Mouse (Mus musculus) kidney, embryonic 14.5 days (tissue): ENCODE data around the gene Hist1h2ab. TPM values are rescaled to one million over a fixed set of nuclear protein-coding genes. Genes with fewer than 3 reads are reported as not detected.
"Not testable (repeated sequence)": the region's sequence is repeated elsewhere in the genome, so short reads cannot be mapped to it uniquely, and the experiment has no call there.

Experiments
- ATAC-seq: fragments of 200-750 bp; cut with Nextera tagmentation; 2 replicates; pipeline ENCODE4 v1.8.0; 2017; ENCODE audit warnings: moderate number of reproducible peaks, mild to moderate bottlenecking, moderate TSS enrichment, moderate library complexity; ENCODE audit not compliant: low FRiP score, low TSS enrichment
- H3K27ac ChIP-seq: fragments of 300-500 bp; sonication (generic); 2 replicates; pipeline ENCODE4 v1.5.1; 2014; ENCODE audit warnings: low read depth, mild to moderate bottlenecking, low read length, moderate library complexity, mixed read lengths
- H3K27me3 ChIP-seq: fragments of 300-500 bp; sonication (generic); 2 replicates; pipeline ENCODE4 v1.6.1; 2014; ENCODE audit warnings: mild to moderate bottlenecking, low read length; ENCODE audit not compliant: control insufficient read depth, insufficient read depth
- H3K36me3 ChIP-seq: fragments of 300-500 bp; sonication (generic); 2 replicates; pipeline ENCODE4 v1.6.1; 2014; ENCODE audit warnings: low read length, mixed read lengths; ENCODE audit not compliant: control insufficient read depth, insufficient read depth
- H3K4me1 ChIP-seq: fragments of 300-500 bp; sonication (generic); 2 replicates; pipeline ENCODE4 v1.6.1; 2014; ENCODE audit warnings: low read length, mixed read lengths; ENCODE audit not compliant: control insufficient read depth, insufficient read depth
- H3K4me2 ChIP-seq: fragments of 300-500 bp; sonication (generic); replicated peaks from 2 replicates; pipeline ENCODE4 v1.6.1; 2014; ENCODE audit warnings: low read depth, mild to moderate bottlenecking, low read length
- H3K4me3 ChIP-seq: fragments of 300-500 bp; sonication (generic); 2 replicates; pipeline ENCODE4 v1.5.1; 2014; ENCODE audit warnings: mild to moderate bottlenecking, low read length
- H3K9ac ChIP-seq: fragments of 300-500 bp; sonication (generic); 2 replicates; pipeline ENCODE4 v1.6.1; 2014; ENCODE audit warnings: low read depth, mild to moderate bottlenecking, low read length, moderate library complexity
- H3K9me3 ChIP-seq: fragments of 300-500 bp; sonication (generic); 2 replicates; pipeline ENCODE4 v1.6.1; 2016; ENCODE audit warnings: low read length; ENCODE audit not compliant: control insufficient read depth
- WGBS: fragments of 180-500 bp; shearing (Covaris S2); extraction: QIAGEN DNeasy Blood & Tissue Kit; methylation state at CpG from one replicate; pipeline ENCODE4 v1.1.7; 2014; 5-methylcytosine and 5-hydroxymethylcytosine counted together
- polyA plus RNA-seq: library from polyadenylated mRNA; unstranded; fragments of >200 nt; fragmentation: Nextera tagmentation; extraction: Ambion mirVana; gene quantifications from 2 replicates; pipeline ENCODE4 v1.2.1, GENCODE M21; 2014

Hist1h2ab gene
- polyA plus RNA-seq, 1 experiment from 2014 or later = 70.3 TPM

DNA sequence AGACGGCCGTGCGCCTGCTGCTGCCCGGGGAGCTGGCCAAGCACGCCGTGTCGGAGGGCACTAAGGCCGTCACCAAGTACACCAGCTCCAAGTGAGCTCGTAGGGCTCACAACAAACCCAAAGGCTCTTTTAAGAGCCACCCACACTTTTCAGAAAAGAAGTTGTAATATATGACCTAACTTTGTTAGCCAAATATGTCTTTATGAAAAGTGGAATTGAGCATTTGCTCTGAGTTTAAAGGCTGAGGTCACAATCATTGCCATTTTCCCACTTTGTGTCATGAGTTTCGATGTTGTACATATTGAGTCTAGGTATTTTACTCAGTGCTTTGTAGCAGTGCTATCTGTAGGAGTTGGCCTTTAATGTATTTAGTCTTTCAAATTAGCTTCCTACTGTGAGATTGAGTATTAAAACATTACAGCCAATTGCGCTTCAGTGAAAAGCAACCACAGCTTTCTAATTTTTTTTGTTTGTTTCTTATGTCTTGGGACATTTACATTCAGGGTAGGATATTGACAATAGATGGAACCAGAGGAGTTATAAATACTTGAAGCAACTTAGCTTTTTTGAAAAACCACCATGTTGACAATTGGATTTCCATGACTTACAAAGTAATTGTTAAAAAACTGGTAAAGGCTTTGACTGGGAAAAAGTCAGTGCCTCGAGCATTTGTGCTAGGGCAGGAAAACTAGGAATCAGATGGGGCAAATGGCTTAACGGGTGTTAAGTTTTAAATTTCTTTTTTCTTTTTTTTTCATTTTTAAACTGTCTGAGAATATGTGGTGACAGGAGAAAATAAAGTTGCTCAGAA, 3.6 kb upstream of the Hist1h2ab start:
- H3K4me3 ChIP-seq = peak overlapping the region; percentile 45
- H3K4me1 ChIP-seq = peaks cover 14% of the 10 kb centered on the region; the same call in 1 of the 2 replicates
- H3K9ac ChIP-seq = peak overlapping the region; percentile 56
- peak overlapping the region; percentile 98 for H3K27ac ChIP-seq
- no peaks in the 10 kb centered on the region for H3K27me3 ChIP-seq
- no peaks in the 10 kb centered on the region for H3K36me3 ChIP-seq
- 6% methylated on average over 10 of the region's 13 CpGs for WGBS
- ATAC-seq = 0 out of 2 replicates have a peak, but pooled peaks have one; percentile 1
- no peaks in the 10 kb centered on the region for H3K9me3 ChIP-seq
- peak overlapping the region; percentile 67 for H3K4me2 ChIP-seq

DNA sequence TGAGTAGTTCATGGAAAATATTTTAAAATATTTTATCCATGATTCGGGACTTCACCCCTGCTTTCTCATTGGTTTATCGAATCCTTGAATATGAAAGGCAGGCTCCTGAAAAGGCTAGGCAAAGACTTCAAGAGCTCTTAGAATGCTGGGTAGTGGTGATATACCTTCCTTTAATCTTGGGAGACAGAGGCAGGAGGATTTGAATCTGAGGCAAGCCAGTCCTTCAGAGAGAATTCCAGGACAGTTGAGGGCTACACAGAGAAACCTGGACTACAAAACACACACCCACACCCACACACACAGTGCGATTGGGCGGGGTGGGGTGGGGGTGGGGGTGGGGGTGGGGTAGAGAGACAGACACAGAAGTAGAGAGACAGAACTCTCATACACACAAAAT, 3.0 kb upstream of the Hist1h2ab start:
- ATAC-seq = no peak
- Histone ChIP-seq H3K4me1 (peaks cover 14% of the 10 kb centered on the region; the same call in 1 of the 2 replicates), H3K27me3 (no peaks in the 10 kb centered on the region), H3K4me2 (peak overlapping the region; percentile 67), H3K36me3 (no peaks in the 10 kb centered on the region), H3K9ac (peak overlapping the region; percentile 56; the same call in 1 of the 2 replicates), H3K9me3 (no peaks in the 10 kb centered on the region), H3K27ac (peak overlapping the region; percentile 98), H3K4me3 (peak overlapping the region; percentile 45; the same call in 1 of the 2 replicates)
- WGBS = 10% methylated on average over 4 of the region's 4 CpGs

DNA sequence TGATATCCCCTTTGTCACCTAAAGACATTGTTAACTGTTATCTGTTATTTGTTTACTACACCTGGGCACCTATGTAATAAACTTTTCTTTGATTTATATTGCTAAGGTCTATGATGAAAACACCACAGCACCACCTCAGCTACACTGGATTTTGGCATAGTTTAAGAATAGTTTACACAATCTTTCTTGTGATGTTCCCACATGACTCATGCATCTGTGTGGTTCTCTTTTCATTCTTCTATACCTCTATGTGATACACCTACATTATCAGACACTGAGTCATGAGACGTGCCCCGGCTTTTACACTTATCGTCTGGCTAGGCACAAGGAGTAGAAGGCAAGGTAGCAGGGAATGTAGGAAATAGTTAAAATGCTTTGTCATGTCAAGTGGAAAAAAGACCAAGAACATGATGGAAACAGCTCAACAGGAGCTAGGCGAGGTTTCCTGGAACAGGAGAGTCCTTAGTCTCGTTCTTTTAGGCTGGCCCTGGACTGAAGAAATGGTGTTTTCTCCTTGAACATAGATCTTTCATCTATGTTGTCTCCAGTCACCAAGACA, 1.3 kb upstream of the Hist1h2ab start:
- Histone ChIP-seq H3K9me3 (no peaks in the 10 kb centered on the region), H3K27ac (peak overlapping the region; percentile 92), H3K4me3 (no peak overlapping the region), H3K4me2 (no peak overlapping the region), H3K36me3 (no peaks in the 10 kb centered on the region), H3K4me1 (peaks cover 8% of the 10 kb centered on the region; the same call in 1 of the 2 replicates), H3K27me3 (no peaks in the 10 kb centered on the region), H3K9ac (no peak overlapping the region)
- 85% methylated on average over 5 of the region's 5 CpGs for WGBS
- no peak for ATAC-seq

DNA sequence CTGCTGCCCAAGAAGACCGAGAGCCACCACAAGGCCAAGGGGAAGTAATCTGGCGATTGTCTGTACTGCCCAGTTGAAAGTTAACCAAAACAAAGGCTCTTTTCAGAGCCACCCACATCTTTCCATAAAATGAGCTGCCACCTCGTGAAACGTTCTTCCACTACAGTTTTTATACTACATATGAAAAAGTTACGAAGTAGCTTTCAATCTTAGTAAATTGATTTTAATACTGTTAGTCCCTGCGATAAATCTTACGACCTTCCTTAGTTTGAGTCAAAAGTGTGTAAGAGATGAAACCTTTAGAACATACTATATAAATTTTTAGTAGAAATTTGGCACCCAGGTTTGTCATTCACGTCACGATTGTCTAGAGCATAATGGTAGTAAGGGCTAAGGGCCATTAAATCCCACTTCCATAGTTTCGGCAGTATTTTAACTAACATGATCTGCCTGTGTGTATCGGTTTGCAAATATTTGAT, 591 bp downstream of the Hist1h2ab start:
- 1% methylated on average over 11 of the region's 11 CpGs for WGBS
- peak; percentile 28; the same call in 1 of the 2 replicates for ATAC-seq
- H3K4me1 ChIP-seq = 0 out of 2 replicates have a peak, but pooled peaks cover 8% of the 10 kb centered on the region

DNA sequence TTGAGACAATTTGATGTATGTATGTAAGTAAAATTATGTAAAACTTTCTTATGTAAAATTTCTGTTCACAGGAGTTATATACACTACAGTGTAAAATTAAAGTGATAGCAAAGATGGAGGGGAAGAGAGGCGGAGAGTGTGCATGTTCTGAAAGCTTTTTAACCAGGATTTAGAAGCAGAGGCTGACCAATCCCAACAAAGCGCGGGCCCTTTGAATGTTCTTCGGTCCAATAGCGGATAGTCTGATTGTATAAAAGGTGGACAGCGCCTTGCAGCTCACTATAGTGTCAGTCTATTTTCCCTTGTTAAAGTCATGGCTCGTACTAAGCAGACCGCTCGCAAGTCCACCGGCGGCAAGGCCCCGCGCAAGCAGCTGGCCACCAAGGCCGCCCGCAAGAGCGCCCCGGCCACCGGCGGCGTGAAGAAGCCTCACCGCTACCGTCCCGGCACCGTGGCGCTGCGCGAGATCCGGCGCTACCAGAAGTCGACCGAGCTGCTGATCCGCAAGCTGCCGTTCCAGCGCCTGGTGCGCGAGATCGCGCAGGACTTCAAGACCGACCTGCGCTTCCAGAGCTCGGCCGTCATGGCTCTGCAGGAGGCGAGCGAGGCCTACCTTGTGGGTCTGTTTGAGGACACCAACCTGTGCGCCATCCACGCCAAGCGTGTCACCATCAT, 1.3 kb downstream of the Hist1h2ab start, which contains the start of gene Hist1h3b:
TSS of gene Hist1h3b (plus strand) at position 201 of the 675 bp plus-strand sequence.
- not testable (repeated sequence) for H3K36me3 ChIP-seq, H3K9me3 ChIP-seq, H3K4me1 ChIP-seq, H3K27me3 ChIP-seq
- Histone ChIP-seq H3K4me3 (peak within 1 kb of the TSS; percentile 44), H3K27ac (peak within 1 kb of the TSS; percentile 97), H3K9ac (peak within 1 kb of the TSS; percentile 70), H3K4me2 (peak within 1 kb of the TSS; percentile 53)
- WGBS = under 1% methylated on average over 15 of the region's 47 CpGs
- peak; percentile 93 for ATAC-seq

More for the DNA sequence above, 591 bp downstream of the Hist1h2ab start:
- Histone ChIP-seq H3K4me3 (peak overlapping the region; percentile 44), H3K27me3 (no peaks in the 10 kb centered on the region), H3K36me3 (no peaks in the 10 kb centered on the region), H3K9me3 (no peaks in the 10 kb centered on the region), H3K27ac (peak overlapping the region; percentile 97), H3K9ac (peak overlapping the region; percentile 70), H3K4me2 (peak overlapping the region; percentile 53)

DNA sequence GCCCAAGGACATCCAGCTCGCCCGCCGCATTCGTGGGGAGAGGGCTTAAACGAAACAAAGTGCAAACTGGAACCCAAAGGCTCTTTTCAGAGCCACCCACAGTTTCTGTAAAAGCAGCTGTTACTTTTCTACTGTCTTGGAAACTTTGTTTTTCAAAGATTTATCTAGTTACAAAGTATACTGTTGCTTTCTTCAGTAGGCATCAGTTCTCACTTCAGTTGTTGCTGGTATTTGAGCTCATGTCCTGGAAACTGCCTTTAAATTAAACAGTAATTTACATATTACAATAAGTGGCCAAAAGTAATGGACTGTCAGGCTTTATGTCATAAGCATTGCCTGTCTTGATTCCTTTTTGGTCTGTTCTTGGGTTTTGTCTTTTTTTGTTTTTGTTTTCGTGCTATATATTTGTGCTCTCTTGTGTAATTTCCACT, 1.8 kb downstream of the Hist1h2ab start:
- WGBS = 9% methylated on average over 6 of the region's 6 CpGs
- Histone ChIP-seq H3K4me1 (0 out of 2 replicates have a peak, but pooled peaks cover 10% of the 10 kb centered on the region), H3K4me3 (peak overlapping the region; percentile 40), H3K9ac (peak overlapping the region; percentile 60), H3K4me2 (peak overlapping the region; percentile 41), H3K36me3 (no peaks in the 10 kb centered on the region), H3K9me3 (no peaks in the 10 kb centered on the region), H3K27ac (peak overlapping the region; percentile 85), H3K27me3 (no peaks in the 10 kb centered on the region)
- no peak for ATAC-seq

DNA sequence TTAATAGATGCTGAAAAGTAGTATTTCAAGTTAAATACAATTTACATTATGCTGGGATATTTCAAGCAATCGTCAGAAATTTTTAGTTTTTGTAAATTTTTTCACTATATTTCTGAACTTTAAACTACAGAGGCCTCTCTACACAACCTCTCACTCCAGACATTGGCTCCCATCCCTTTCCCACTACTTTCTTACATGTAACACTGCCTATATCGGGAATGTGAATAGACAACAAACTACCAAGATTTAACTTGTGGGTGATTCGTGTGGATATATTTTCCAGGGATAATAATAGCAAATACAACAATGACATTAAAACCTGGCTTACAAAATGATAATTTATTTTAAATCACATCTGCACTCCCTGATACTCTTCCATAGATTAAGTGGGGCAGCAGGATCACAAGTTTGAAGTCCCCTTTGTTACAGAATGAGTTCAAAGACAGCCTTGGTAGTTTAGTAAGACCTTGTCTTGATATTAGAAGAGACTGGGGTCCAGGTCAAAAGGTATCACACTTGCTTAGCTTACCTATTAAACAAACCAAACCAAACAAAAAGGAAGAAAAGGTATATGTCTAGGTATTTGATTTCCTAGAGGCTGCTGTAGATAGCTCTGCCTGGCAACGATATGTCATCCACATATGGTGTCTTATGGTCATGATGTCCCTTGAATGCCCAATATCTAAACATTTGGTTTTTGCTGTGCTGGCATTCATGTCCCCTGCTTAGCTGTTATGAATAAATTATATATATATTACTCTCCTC, 2.6 kb downstream of the Hist1h2ab start:
- Histone ChIP-seq H3K9ac (peak overlapping the region; percentile 60; the same call in 1 of the 2 replicates), H3K4me2 (peak overlapping the region; percentile 41), H3K4me1 (0 out of 2 replicates have a peak, but pooled peaks cover 3% of the 10 kb centered on the region), H3K27me3 (no peaks in the 10 kb centered on the region), H3K4me3 (peak overlapping the region; percentile 40), H3K36me3 (no peaks in the 10 kb centered on the region), H3K9me3 (no peaks in the 10 kb centered on the region), H3K27ac (peak overlapping the region; percentile 85)
- no peak for ATAC-seq
- 61% methylated on average over 4 of the region's 4 CpGs for WGBS

DNA sequence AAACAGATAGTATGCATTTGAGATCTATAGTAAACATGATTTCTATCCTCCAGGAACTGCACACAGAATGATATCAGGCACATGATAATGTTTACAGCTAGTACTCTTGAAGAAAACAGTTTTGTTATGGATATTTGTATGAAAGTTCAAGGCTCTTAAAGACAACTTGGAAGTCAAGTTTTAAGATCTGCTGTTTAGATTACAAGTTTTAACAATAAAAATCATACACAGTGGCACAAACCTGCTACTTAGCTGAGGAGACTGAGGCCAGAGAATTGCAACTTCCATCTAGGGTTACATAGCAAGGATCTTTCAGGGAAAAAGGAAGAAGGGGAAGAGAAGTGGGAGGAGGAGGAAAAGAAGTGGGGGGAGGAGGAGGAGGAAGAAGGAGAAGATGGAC, 4.1 kb downstream of the Hist1h2ab start:
- Histone ChIP-seq H3K4me2 (no peak overlapping the region), H3K36me3 (no peaks in the 10 kb centered on the region), H3K9ac (no peak overlapping the region), H3K9me3 (no peaks in the 10 kb centered on the region), H3K4me3 (no peak overlapping the region), H3K27ac (no peak overlapping the region), H3K4me1 (0 out of 2 replicates have a peak, but pooled peaks cover 5% of the 10 kb centered on the region), H3K27me3 (no peaks in the 10 kb centered on the region)
- no peak for ATAC-seq
